Mouse (Mus musculus): ENCODE data around the gene Ptgis. TPM values are rescaled to one million over a fixed set of nuclear protein-coding genes. Genes with fewer than 3 reads are reported as not detected.

Gene Ptgis
- polyA plus RNA-seq, 1 experiment, result not detected

- Histone ChIP-seq H3K27ac (ENCODE audit: insufficient read depth, low read depth, low read length) (no peak overlapping the region), H3K4me3 (ENCODE audit: insufficient read depth, low read depth, low read length) (no peak overlapping the region), H3K4me1 (ENCODE audit: control insufficient read depth, insufficient read depth, low read length) (peaks cover 9% of the 10 kb centered on the region)
- TF ChIP-seq CTCF (IDR thresholded peaks at IDR 0.05; ENCODE audit: insufficient read depth, low read depth, low read length), result no peak
- no peak for TF ChIP-seq POLR2A (IDR thresholded peaks at IDR 0.05; ENCODE audit: insufficient read depth, low read depth, low read length)
- WGBS, result 71% methylated on average over 4 of the region's 5 CpGs
These were observed 25.4 kb upstream of the Ptgis start for GRCm38 (mm10) chr2:167265806-167266205.

- WGBS, result 90% methylated on average over 2 of the region's 2 CpGs
- TF ChIP-seq CTCF (IDR thresholded peaks at IDR 0.05; ENCODE audit: insufficient read depth, low read depth, low read length), result no peak
- no peak for TF ChIP-seq POLR2A (IDR thresholded peaks at IDR 0.05; ENCODE audit: insufficient read depth, low read depth, low read length)
- Histone ChIP-seq H3K27ac (ENCODE audit: insufficient read depth, low read depth, low read length) (no peak overlapping the region), H3K4me1 (ENCODE audit: control insufficient read depth, insufficient read depth, low read length) (peaks cover 9% of the 10 kb centered on the region), H3K4me3 (ENCODE audit: insufficient read depth, low read depth, low read length) (no peak overlapping the region)
These were observed 24.6 kb upstream of the Ptgis start for GRCm38 (mm10) chr2:167265021-167265420.

DNA sequence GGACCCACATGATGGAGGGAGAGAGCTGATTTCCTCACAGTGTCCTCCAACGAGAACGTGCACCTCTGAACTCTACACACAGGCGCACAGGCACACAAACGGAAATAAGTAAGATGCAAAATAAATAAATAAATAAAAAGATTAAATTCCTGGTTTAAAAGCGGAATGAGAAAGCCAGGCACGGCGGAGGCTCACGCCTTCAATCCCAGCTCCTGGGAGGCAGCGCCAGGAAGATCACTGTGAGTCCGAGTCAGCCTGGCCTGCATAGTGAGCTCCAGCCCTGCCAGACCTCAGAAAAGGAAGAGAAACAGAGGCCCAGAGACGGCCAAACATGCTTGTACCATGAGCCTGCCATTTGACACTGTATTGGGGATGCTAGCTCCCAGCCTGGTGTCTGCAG is 23.5 kb upstream of the Ptgis start:
- 90% methylated on average over 11 of the region's 11 CpGs for WGBS
- Histone ChIP-seq H3K4me1 (ENCODE audit: control insufficient read depth, insufficient read depth, low read length) (peaks cover 9% of the 10 kb centered on the region), H3K27ac (ENCODE audit: insufficient read depth, low read depth, low read length) (no peak overlapping the region), H3K4me3 (ENCODE audit: insufficient read depth, low read depth, low read length) (no peak overlapping the region)
- TF ChIP-seq CTCF (IDR thresholded peaks at IDR 0.05; ENCODE audit: insufficient read depth, low read depth, low read length) (no peak), POLR2A (IDR thresholded peaks at IDR 0.05; ENCODE audit: insufficient read depth, low read depth, low read length) (no peak)

GRCm38 (mm10) chr2:167263040-167263810 is 22.8 kb upstream of the Ptgis start:
- Histone ChIP-seq H3K4me1 (ENCODE audit: control insufficient read depth, insufficient read depth, low read length) (peaks cover 4% of the 10 kb centered on the region), H3K27ac (ENCODE audit: insufficient read depth, low read depth, low read length) (no peak overlapping the region), H3K4me3 (ENCODE audit: insufficient read depth, low read depth, low read length) (no peak overlapping the region)
- WGBS, result 91% methylated on average over 8 of the region's 8 CpGs
- TF ChIP-seq CTCF (IDR thresholded peaks at IDR 0.05; ENCODE audit: insufficient read depth, low read depth, low read length), result no peak
- TF ChIP-seq POLR2A (IDR thresholded peaks at IDR 0.05; ENCODE audit: insufficient read depth, low read depth, low read length), result no peak

DNA sequence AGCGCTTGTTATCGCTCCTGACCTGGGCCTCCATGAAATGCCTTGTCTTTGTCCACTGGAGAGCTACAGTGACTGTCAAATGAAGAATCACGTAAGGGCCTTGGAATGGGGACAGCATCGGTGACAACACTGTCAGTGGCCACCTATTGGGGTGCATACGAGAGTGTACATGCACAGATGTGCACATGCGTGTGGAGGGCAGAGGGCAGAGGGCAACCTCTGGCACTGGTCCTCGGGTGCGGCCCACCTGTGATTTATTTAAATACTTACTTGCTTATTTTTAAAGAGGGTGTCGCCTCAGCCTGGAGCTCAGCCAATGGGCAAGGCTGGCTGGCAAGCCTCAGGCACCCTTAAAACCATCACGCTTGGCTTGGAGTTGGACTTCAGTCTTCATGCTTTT is 22.0 kb upstream of the Ptgis start:
- 94% methylated on average over 10 of the region's 10 CpGs for WGBS

DNA sequence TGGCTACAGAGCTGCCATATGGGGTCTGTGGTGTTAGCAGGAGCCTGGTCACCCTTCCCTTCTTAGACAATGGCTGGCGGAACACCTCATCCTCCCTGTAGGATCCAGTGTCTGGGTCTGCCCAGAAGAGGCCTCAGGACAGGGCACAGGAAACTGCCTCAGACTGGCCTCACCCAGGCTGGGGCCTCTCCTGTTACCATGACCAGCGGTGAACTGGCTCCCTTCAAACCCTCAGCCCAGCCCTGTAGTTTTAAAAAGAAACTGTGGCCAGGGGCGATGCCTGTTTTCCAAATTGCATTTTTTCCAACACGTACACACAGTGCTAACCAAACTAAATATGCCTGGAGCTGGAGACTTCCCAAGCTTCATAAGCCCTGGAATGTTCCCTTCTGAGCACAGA is 20.7 kb upstream of the Ptgis start:
- Histone ChIP-seq H3K4me3 (ENCODE audit: insufficient read depth, low read depth, low read length) (no peak overlapping the region), H3K4me1 (ENCODE audit: control insufficient read depth, insufficient read depth, low read length) (no peaks in the 10 kb centered on the region), H3K27ac (ENCODE audit: insufficient read depth, low read depth, low read length) (no peak overlapping the region)
- WGBS, result 76% methylated on average over 4 of the region's 4 CpGs
- no peak for TF ChIP-seq POLR2A (IDR thresholded peaks at IDR 0.05; ENCODE audit: insufficient read depth, low read depth, low read length)
- no peak for TF ChIP-seq CTCF (IDR thresholded peaks at IDR 0.05; ENCODE audit: insufficient read depth, low read depth, low read length)

More for the DNA sequence above, 22.0 kb upstream of the Ptgis start:
- no peak overlapping the region for H3K4me3 ChIP-seq (ENCODE audit: insufficient read depth, low read depth, low read length)
- no peak overlapping the region for H3K27ac ChIP-seq (ENCODE audit: insufficient read depth, low read depth, low read length)
- no peaks in the 10 kb centered on the region for H3K4me1 ChIP-seq (ENCODE audit: control insufficient read depth, insufficient read depth, low read length)
- TF ChIP-seq CTCF (IDR thresholded peaks at IDR 0.05; ENCODE audit: insufficient read depth, low read depth, low read length), result no peak
- no peak for TF ChIP-seq POLR2A (IDR thresholded peaks at IDR 0.05; ENCODE audit: insufficient read depth, low read depth, low read length)

- no peaks in the 10 kb centered on the region for H3K4me1 ChIP-seq (ENCODE audit: control insufficient read depth, insufficient read depth, low read length)
- WGBS, result 75% methylated on average over 3 of the region's 3 CpGs
- H3K27ac ChIP-seq (ENCODE audit: insufficient read depth, low read depth, low read length), result no peak overlapping the region
- TF ChIP-seq CTCF (IDR thresholded peaks at IDR 0.05; ENCODE audit: insufficient read depth, low read depth, low read length), result no peak
- TF ChIP-seq POLR2A (IDR thresholded peaks at IDR 0.05; ENCODE audit: insufficient read depth, low read depth, low read length), result no peak
- no peak overlapping the region for H3K4me3 ChIP-seq (ENCODE audit: insufficient read depth, low read depth, low read length)
These were observed 17.4 kb upstream of the Ptgis start for GRCm38 (mm10) chr2:167257790-167258189.

GRCm38 (mm10) chr2:167254808-167255207 is 14.4 kb upstream of the Ptgis start:
- Histone ChIP-seq H3K27ac (ENCODE audit: insufficient read depth, low read depth, low read length) (no peak overlapping the region), H3K4me3 (ENCODE audit: insufficient read depth, low read depth, low read length) (no peak overlapping the region), H3K4me1 (ENCODE audit: control insufficient read depth, insufficient read depth, low read length) (peaks cover 10% of the 10 kb centered on the region)
- WGBS, result 57% methylated on average over 6 of the region's 6 CpGs
- TF ChIP-seq CTCF (IDR thresholded peaks at IDR 0.05; ENCODE audit: insufficient read depth, low read depth, low read length), result no peak
- no peak for TF ChIP-seq POLR2A (IDR thresholded peaks at IDR 0.05; ENCODE audit: insufficient read depth, low read depth, low read length)

DNA sequence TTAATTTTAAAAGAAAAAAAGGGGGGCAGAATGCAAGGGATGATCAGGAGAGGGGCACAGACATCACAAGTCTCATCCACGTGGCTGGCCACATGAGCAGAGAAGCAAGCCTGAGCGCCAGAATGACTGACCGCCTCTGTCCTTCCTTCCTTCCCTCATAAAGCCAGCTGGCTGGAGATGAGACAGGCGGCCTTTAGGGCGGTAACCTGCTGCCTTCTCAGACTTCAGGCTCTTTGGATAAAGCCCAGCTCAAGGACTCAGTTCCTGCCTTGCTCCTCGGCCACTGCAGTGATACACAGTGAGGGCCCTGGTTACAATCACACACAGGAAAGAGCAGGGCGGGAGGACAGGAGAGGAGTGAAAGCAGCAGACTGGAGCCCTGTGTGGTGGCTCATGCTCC is 13.8 kb upstream of the Ptgis start:
- H3K27ac ChIP-seq (ENCODE audit: insufficient read depth, low read depth, low read length), result no peak overlapping the region
- H3K4me3 ChIP-seq (ENCODE audit: insufficient read depth, low read depth, low read length), result no peak overlapping the region
- WGBS, result 76% methylated on average over 7 of the region's 7 CpGs
- peaks cover 10% of the 10 kb centered on the region for H3K4me1 ChIP-seq (ENCODE audit: control insufficient read depth, insufficient read depth, low read length)
- TF ChIP-seq POLR2A (IDR thresholded peaks at IDR 0.05; ENCODE audit: insufficient read depth, low read depth, low read length) (no peak), CTCF (IDR thresholded peaks at IDR 0.05; ENCODE audit: insufficient read depth, low read depth, low read length) (no peak)

Measured in olfactory bulb, adult 2 months (tissue).